Mouse (Mus musculus) ES-Bruce4 (cell line): ENCODE data around the gene Pgr. TPM values are rescaled to one million over a fixed set of nuclear protein-coding genes. Genes with fewer than 3 reads are reported as not detected.

ENCODE experiments used
- H3K27ac ChIP-seq: 2 replicates; pipeline ENCODE4 v1.5.1; 2012; ENCODE audit warnings: low read length, inconsistent platforms; ENCODE audit not compliant: insufficient read depth
- H3K27me3 ChIP-seq: 2 replicates; pipeline ENCODE4 v1.6.1; 2012; ENCODE audit warnings: mild to moderate bottlenecking, low read length, inconsistent platforms; ENCODE audit not compliant: control insufficient read depth, poor library complexity, insufficient read depth, severe bottlenecking
- H3K36me3 ChIP-seq: 2 replicates; pipeline ENCODE4 v1.6.1; 2012; ENCODE audit warnings: inconsistent platforms, mild to moderate bottlenecking, low read length, moderate library complexity; ENCODE audit not compliant: control insufficient read depth, poor library complexity, insufficient read depth, severe bottlenecking
- H3K4me1 ChIP-seq: one replicate; pipeline ENCODE4 v1.8.1; 2011; ENCODE audit warnings: low read length; ENCODE audit not compliant: control insufficient read depth, insufficient read depth
- H3K4me3 ChIP-seq: 2 replicates; pipeline ENCODE4 v1.5.1; 2011; ENCODE audit warnings: low read depth, mild to moderate bottlenecking, low read length
- H3K9ac ChIP-seq: 2 replicates; pipeline ENCODE4 v1.6.1; 2012; ENCODE audit warnings: low read depth, mild to moderate bottlenecking, inconsistent platforms; ENCODE audit not compliant: poor library complexity, severe bottlenecking
- H3K9me3 ChIP-seq: replicated peaks from 2 replicates; pipeline ENCODE4 v1.6.1; 2012; ENCODE audit warnings: mild to moderate bottlenecking, low read length, inconsistent platforms; ENCODE audit not compliant: control insufficient read depth, poor library complexity, insufficient read depth, severe bottlenecking
- CTCF ChIP-seq: IDR thresholded peaks from one replicate; pipeline ENCODE4 v1.8.1; 2011; ENCODE audit warnings: low read depth, low read length
- EP300 ChIP-seq: IDR thresholded peaks from 2 replicates; pipeline ENCODE4 v1.6.1; 2011; ENCODE audit warnings: low read depth, low read length; ENCODE audit not compliant: insufficient read depth
- POLR2A ChIP-seq: IDR thresholded peaks from one replicate; pipeline ENCODE4 v1.8.1; 2011; ENCODE audit warnings: low read length; ENCODE audit not compliant: insufficient read depth
- polyA plus RNA-seq: library from polyadenylated mRNA; stranded (reverse); fragments of >200 nt; gene quantifications from 2 replicates; pipeline ENCODE4 v1.2.4, GENCODE M21; 2011; ENCODE audit warnings: low read depth; ENCODE audit not compliant: missing spikeins, insufficient read depth, insufficient read length

Pgr gene
- polyA plus RNA-seq, 1 experiment = 0.97 TPM

DNA sequence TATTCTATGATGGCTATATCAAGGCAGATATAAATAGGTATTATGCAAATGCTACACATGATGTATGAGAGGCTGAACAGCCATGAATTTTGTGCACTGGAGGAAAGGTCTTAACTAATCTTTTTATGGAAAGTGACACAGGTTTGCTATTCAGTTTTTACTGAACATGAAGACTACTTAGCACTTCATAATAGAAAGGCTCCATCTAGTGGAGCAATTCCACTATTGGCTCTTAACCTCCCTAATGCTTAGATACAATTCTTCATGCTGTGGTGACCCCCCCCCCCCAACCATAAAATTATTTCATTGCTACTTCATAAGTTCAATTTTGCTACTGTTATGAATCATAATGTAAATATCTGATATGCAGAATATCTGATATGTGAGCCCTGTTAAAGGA is 101.5 kb downstream of the Pgr start:
- TF ChIP-seq EP300 (no peak), POLR2A (no peak), CTCF (no peak)
- H3K9me3 ChIP-seq = no peaks in the 10 kb centered on the region

DNA sequence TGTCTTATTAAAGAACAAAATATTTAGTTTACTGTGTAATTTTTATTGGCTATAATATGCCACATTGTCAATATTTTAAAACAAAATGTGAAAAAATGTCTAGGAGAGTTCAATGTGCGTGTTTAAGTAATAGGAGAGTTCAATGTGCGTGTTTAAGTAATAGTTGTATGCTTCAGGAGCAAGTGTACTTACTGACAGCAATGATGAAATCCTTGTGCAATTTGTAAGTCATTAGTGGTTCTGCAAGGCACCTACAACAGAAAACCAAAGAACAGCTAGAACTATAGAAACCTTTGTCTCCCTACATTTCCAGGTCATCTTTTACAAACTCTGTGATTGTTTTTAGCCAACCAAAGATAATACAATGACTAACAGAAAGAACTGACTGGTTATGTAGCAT is 115.5 kb downstream of the Pgr start:
- Histone ChIP-seq H3K9ac (no peak overlapping the region), H3K4me1 (no peaks in the 10 kb centered on the region), H3K27ac (no peak overlapping the region), H3K27me3 (no peaks in the 10 kb centered on the region), H3K9me3 (no peaks in the 10 kb centered on the region), H3K4me3 (no peak overlapping the region), H3K36me3 (no peaks in the 10 kb centered on the region)
- TF ChIP-seq CTCF (no peak), EP300 (no peak), POLR2A (no peak)

More for the DNA sequence above, 101.5 kb downstream of the Pgr start:
- Histone ChIP-seq H3K27me3 (no peaks in the 10 kb centered on the region), H3K27ac (no peak overlapping the region), H3K4me3 (no peak overlapping the region), H3K36me3 (no peaks in the 10 kb centered on the region), H3K4me1 (no peaks in the 10 kb centered on the region), H3K9ac (no peak overlapping the region)

Other genes with a start within 250 kb of the Pgr start
- 0.19 TPM in 1 of 2 replicates, not detected in the other for gene Gm16485, start 72.0 kb downstream of the Pgr start, polyA plus RNA-seq